Mouse (Mus musculus) MEL (cell line): ENCODE data around the gene Nnmt. TPM values are rescaled to one million over a fixed set of nuclear protein-coding genes. Genes with fewer than 3 reads are reported as not detected.

ENCODE experiments used
- DNase-seq: peaks from one replicate; pipeline ENCODE4 v3.0.0; 2011; ENCODE audit warnings: low read depth, low spot score
- H3K27ac ChIP-seq: 2 replicates; pipeline ENCODE4 v1.5.1; 2012; ENCODE audit warnings: low read depth, mild to moderate bottlenecking, control low read depth, low read length, moderate library complexity; ENCODE audit not compliant: control insufficient read depth
- H3K27me3 ChIP-seq, 2 experiments: fragments of 150-350 bp in 1 of 2; sonication (generic) in 1 of 2; 2 replicates each; pipeline ENCODE4 v1.6.1; 2012; ENCODE audit warnings: low read length in 2 of 2, mild to moderate bottlenecking in 2 of 2, improper control_type of control experiment in 1 of 2, moderate library complexity in 1 of 2; ENCODE audit not compliant: insufficient read depth in 2 of 2, control insufficient read depth in 1 of 2
- H3K36me3 ChIP-seq, 2 experiments: 2 replicates each; pipeline ENCODE4 v1.6.1; 2012 to 2014; ENCODE audit warnings: low read length in 2 of 2, improper control_type of control experiment in 1 of 2, inconsistent platforms in 1 of 2, mild to moderate bottlenecking in 1 of 2; ENCODE audit not compliant: insufficient read depth in 2 of 2, control insufficient read depth in 1 of 2
- H3K4me1 ChIP-seq, 2 experiments: fragments of 150-350 bp in 1 of 2; sonication (generic) in 1 of 2; 2 replicates each; pipeline ENCODE4 v1.6.1; 2012; ENCODE audit warnings: low read length in 2 of 2, improper control_type of control experiment in 1 of 2, mild to moderate bottlenecking in 1 of 2; ENCODE audit not compliant: insufficient read depth in 2 of 2, control insufficient read depth in 1 of 2
- H3K4me3 ChIP-seq, 2 experiments: fragments of 150-350 bp in 1 of 2; sonication (generic) in 1 of 2; 2 replicates each; pipeline ENCODE4 v1.5.1; 2012; ENCODE audit warnings: low read depth in 2 of 2, low read length in 2 of 2, mild to moderate bottlenecking in 2 of 2, moderate library complexity in 2 of 2, control low read depth in 1 of 2, improper control_type of control experiment in 1 of 2; ENCODE audit not compliant: control insufficient read depth in 1 of 2, insufficient read depth in 1 of 2
- H3K79me2 ChIP-seq: 2 replicates; pipeline ENCODE4 v1.6.1; 2012; ENCODE audit warnings: mild to moderate bottlenecking, low read length, moderate library complexity; ENCODE audit not compliant: control insufficient read depth, poor library complexity, insufficient read depth
- H3K9ac ChIP-seq: 2 replicates; pipeline ENCODE4 v1.6.1; 2012; ENCODE audit warnings: low read depth, mild to moderate bottlenecking, control low read depth, low read length, moderate library complexity; ENCODE audit not compliant: control insufficient read depth, poor library complexity, severe bottlenecking
- H3K9me3 ChIP-seq: fragments of 150-350 bp; sonication (generic); replicated peaks from 2 replicates; pipeline ENCODE4 v1.6.1; 2012; ENCODE audit warnings: mild to moderate bottlenecking, low read length, improper control_type of control experiment, moderate library complexity; ENCODE audit not compliant: insufficient read depth
- CHD2 ChIP-seq: IDR thresholded peaks from 2 replicates; pipeline ENCODE4 v1.6.1; 2011; ENCODE audit warnings: low read length, improper control_type of control experiment
- CTCF ChIP-seq, 3 experiments: IDR thresholded peaks in 2 of 3; conservative IDR thresholded peaks in 1 of 3; 2 replicates each; pipeline ENCODE4 v1.5.1; 2011 to 2012; ENCODE audit warnings: low read length in 3 of 3, low read depth in 2 of 3, mild to moderate bottlenecking in 2 of 3, improper control_type of control experiment in 1 of 3, inconsistent platforms in 1 of 3, mixed read lengths in 1 of 3, moderate library complexity in 1 of 3; ENCODE audit not compliant: control insufficient read depth in 1 of 3, insufficient read depth in 1 of 3, poor library complexity in 1 of 3, severe bottlenecking in 1 of 3
- ELF1 ChIP-seq: IDR thresholded peaks from 2 replicates; pipeline ENCODE4 v1.6.1; 2014; ENCODE audit warnings: low read depth, mild to moderate bottlenecking, inconsistent platforms, low read length, improper control_type of control experiment, moderate library complexity
- ETS1 ChIP-seq: IDR thresholded peaks from 2 replicates; pipeline ENCODE4 v1.6.1; 2012; ENCODE audit warnings: low read depth, mild to moderate bottlenecking, inconsistent platforms, low read length, improper control_type of control experiment, moderate library complexity
- HCFC1 ChIP-seq: IDR thresholded peaks from 2 replicates; pipeline ENCODE4 v1.6.1; 2012; ENCODE audit warnings: low read depth, mild to moderate bottlenecking, inconsistent platforms, low read length, improper control_type of control experiment, moderate library complexity
- JUND ChIP-seq: IDR thresholded peaks from 2 replicates; pipeline ENCODE4 v1.6.1; 2011; ENCODE audit warnings: low read depth, mild to moderate bottlenecking, improper control_type of control experiment, low read length
- MAFK ChIP-seq: IDR thresholded peaks from 2 replicates; pipeline ENCODE4 v1.6.1; 2011; ENCODE audit warnings: low read depth, mild to moderate bottlenecking, low read length, improper control_type of control experiment, borderline replicate concordance
- MAX ChIP-seq: IDR thresholded peaks from 2 replicates; pipeline ENCODE4 v1.6.1; 2011; ENCODE audit warnings: low read length, improper control_type of control experiment
- MAZ ChIP-seq: IDR thresholded peaks from 2 replicates; pipeline ENCODE4 v1.6.1; 2012; ENCODE audit warnings: low read depth, mild to moderate bottlenecking, inconsistent platforms, low read length, improper control_type of control experiment
- MYB ChIP-seq: IDR thresholded peaks from 2 replicates; pipeline ENCODE4 v1.6.1; 2011; ENCODE audit warnings: mild to moderate bottlenecking, low read depth, low read length, improper control_type of control experiment
- NELFE ChIP-seq: IDR thresholded peaks from 2 replicates; pipeline ENCODE4 v1.6.1; 2011; ENCODE audit warnings: low read depth, low read length, improper control_type of control experiment
- POLR2A ChIP-seq, 2 experiments: IDR thresholded peaks; 2 replicates each; pipeline ENCODE4 v1.6.1; 2011 to 2012; ENCODE audit warnings: low read length in 2 of 2, mild to moderate bottlenecking in 2 of 2, control low read depth in 1 of 2, improper control_type of control experiment in 1 of 2, low read depth in 1 of 2, moderate library complexity in 1 of 2; ENCODE audit not compliant: control insufficient read depth in 1 of 2, insufficient read depth in 1 of 2, poor library complexity in 1 of 2
- POLR2AphosphoS5 ChIP-seq: IDR thresholded peaks from 2 replicates; pipeline ENCODE4 v1.6.1; 2012; ENCODE audit warnings: low read depth, borderline replicate concordance, mild to moderate bottlenecking, inconsistent platforms, low read length, moderate library complexity, mixed read lengths
- RAD21 ChIP-seq: IDR thresholded peaks from 2 replicates; pipeline ENCODE4 v1.6.1; 2011; ENCODE audit warnings: mild to moderate bottlenecking, low read depth, low read length, improper control_type of control experiment
- RCOR1 ChIP-seq: IDR thresholded peaks from 2 replicates; pipeline ENCODE4 v1.6.1; 2012; ENCODE audit warnings: low read depth, mild to moderate bottlenecking, inconsistent platforms, low read length, improper control_type of control experiment
- SMC3 ChIP-seq: IDR thresholded peaks from 2 replicates; pipeline ENCODE4 v1.6.1; 2011; ENCODE audit warnings: low read depth, low read length, improper control_type of control experiment
- TAL1 ChIP-seq: IDR thresholded peaks from 2 replicates; pipeline ENCODE4 v1.6.1; 2012; ENCODE audit warnings: mild to moderate bottlenecking, inconsistent platforms, low read length, moderate library complexity, mixed read lengths
- TCF12 ChIP-seq: IDR thresholded peaks from 2 replicates; pipeline ENCODE4 v1.6.1; 2014; ENCODE audit warnings: low read depth, mild to moderate bottlenecking, inconsistent platforms, low read length, improper control_type of control experiment, moderate library complexity
- USF2 ChIP-seq, 2 experiments: IDR thresholded peaks; 2 replicates each; pipeline ENCODE4 v1.6.1; 2011 to 2012; ENCODE audit warnings: improper control_type of control experiment in 2 of 2, low read length in 2 of 2, borderline replicate concordance in 1 of 2, inconsistent platforms in 1 of 2, low read depth in 1 of 2, mild to moderate bottlenecking in 1 of 2; ENCODE audit not compliant: insufficient read depth in 1 of 2
- ZC3H11A ChIP-seq: IDR thresholded peaks from 2 replicates; pipeline ENCODE4 v1.6.1; 2012; ENCODE audit warnings: low read depth, mild to moderate bottlenecking, inconsistent platforms, low read length, improper control_type of control experiment
- ZMIZ1 ChIP-seq: IDR thresholded peaks from 2 replicates; pipeline ENCODE4 v1.6.1; 2012; ENCODE audit warnings: low read depth, mild to moderate bottlenecking, inconsistent platforms, low read length, improper control_type of control experiment, moderate library complexity
- ZNF384 ChIP-seq: IDR thresholded peaks from 2 replicates; pipeline ENCODE4 v1.6.1; 2012; ENCODE audit warnings: low read depth, mild to moderate bottlenecking, inconsistent platforms, low read length, improper control_type of control experiment
- polyA plus RNA-seq, 2 experiments: library from polyadenylated mRNA; stranded (reverse) in 1 of 2; unstranded in 1 of 2; fragments of >175 nt in 1 of 2; fragments of >200 nt in 1 of 2; gene quantifications; 2 replicates each; pipeline versions ENCODE4 v1.2.1 to v1.2.4; 2012; ENCODE audit warnings: low replicate concordance in 2 of 2, low read depth in 1 of 2; ENCODE audit not compliant: insufficient read length in 2 of 2, insufficient read depth in 1 of 2, missing spikeins in 1 of 2
- total RNA-seq: library from RNA; depleted of rRNA; stranded (reverse); fragments of 300-350 nt; gene quantifications from 2 replicates; pipeline ENCODE4 v1.2.3, GENCODE M21; 2012

The Nnmt gene
- total and polyA plus RNA-seq, 3 experiments, result not detected

GRCm38 (mm10) chr9:48590606-48591005, 14.3 kb downstream of the Nnmt start:
- Histone ChIP-seq H3K9ac (no peak overlapping the region), H3K27me3 (no peaks in the 10 kb centered on the region), H3K27ac (no peak overlapping the region), H3K79me2 (no peaks in the 10 kb centered on the region), H3K9me3 (no peaks in the 10 kb centered on the region), H3K4me3 (no peak overlapping the region), H3K4me1 (no peaks in the 10 kb centered on the region), H3K36me3 (no peaks in the 10 kb centered on the region)
- no peak for TF ChIP-seq ELF1
- no peak for TF ChIP-seq HCFC1
- TF ChIP-seq MAFK, result no peak
- TF ChIP-seq MAZ, result no peak
- TF ChIP-seq ZMIZ1, result no peak
- no peak for TF ChIP-seq CTCF (IDR thresholded peaks at IDR 0.05 in 2 of 3, conservative IDR thresholded peaks at IDR 0.05 in 1 of 3; ENCODE audit: control insufficient read depth in 1 of 3, insufficient read depth in 1 of 3, low read depth in 2 of 3, low read length in 3 of 3, poor library complexity in 1 of 3, severe bottlenecking in 1 of 3)
- no peak for TF ChIP-seq ZC3H11A
- no peak for TF ChIP-seq MAX
- no peak for TF ChIP-seq POLR2AphosphoS5
- TF ChIP-seq JUND, result no peak
- TF ChIP-seq SMC3, result no peak
- no peak for TF ChIP-seq ZNF384
- TF ChIP-seq NELFE, result no peak
- no peak for TF ChIP-seq POLR2A (IDR thresholded peaks at IDR 0.05; ENCODE audit: control insufficient read depth in 1 of 2, insufficient read depth in 1 of 2, low read depth in 1 of 2, low read length in 2 of 2, poor library complexity in 1 of 2)
- TF ChIP-seq USF2 (IDR thresholded peaks at IDR 0.05; ENCODE audit: borderline replicate concordance in 1 of 2, insufficient read depth in 1 of 2, low read depth in 1 of 2, low read length in 2 of 2), result no peak
- TF ChIP-seq MYB, result no peak
- no peak for TF ChIP-seq ETS1
- no peak for TF ChIP-seq RCOR1
- TF ChIP-seq TAL1, result no peak
- DNase-seq, result no peak

- Histone ChIP-seq H3K4me1 (no peaks in the 10 kb centered on the region), H3K9me3 (no peaks in the 10 kb centered on the region)
- DNase-seq, result peak; percentile 73
Measured at GRCm38 (mm10) chr9:48586332-48586731, 18.6 kb downstream of the Nnmt start.

More at GRCm38 (mm10) chr9:48586332-48586731, 18.6 kb downstream of the Nnmt start:
- Histone ChIP-seq H3K27ac (no peak overlapping the region), H3K27me3 (peaks cover 0 to 2% of the 10 kb centered on the region in 2 experiments; a peak in 1 of 4 replicates), H3K4me3 (no peak overlapping the region), H3K79me2 (no peaks in the 10 kb centered on the region), H3K36me3 (no peaks in the 10 kb centered on the region), H3K9ac (no peak overlapping the region)
- TF ChIP-seq ZC3H11A, result peak; percentile 64
- TF ChIP-seq CTCF (IDR thresholded peaks at IDR 0.05 in 2 of 3, conservative IDR thresholded peaks at IDR 0.05 in 1 of 3; ENCODE audit: control insufficient read depth in 1 of 3, insufficient read depth in 1 of 3, low read depth in 2 of 3, low read length in 3 of 3, poor library complexity in 1 of 3, severe bottlenecking in 1 of 3), result peak; percentile 61 to 78 (median 78)
- TF ChIP-seq RAD21, result peak; percentile 75
- TF ChIP-seq TCF12, result no peak
- TF ChIP-seq SMC3, result peak; percentile 83
- TF ChIP-seq CHD2, result no peak
